Mouse (Mus musculus) heart, postnatal 0 days (tissue): ENCODE data around the gene Galnt10.

Source experiments
- CTCF ChIP-seq: IDR thresholded peaks from 2 replicates; pipeline ENCODE4 v1.5.1; 2016; ENCODE audit warnings: antibody characterized with exemption, control low read depth, low read depth
- EP300 ChIP-seq: IDR thresholded peaks from 2 replicates; pipeline ENCODE4 v1.6.1; 2016; ENCODE audit warnings: antibody characterized with exemption, low read depth

DNA sequence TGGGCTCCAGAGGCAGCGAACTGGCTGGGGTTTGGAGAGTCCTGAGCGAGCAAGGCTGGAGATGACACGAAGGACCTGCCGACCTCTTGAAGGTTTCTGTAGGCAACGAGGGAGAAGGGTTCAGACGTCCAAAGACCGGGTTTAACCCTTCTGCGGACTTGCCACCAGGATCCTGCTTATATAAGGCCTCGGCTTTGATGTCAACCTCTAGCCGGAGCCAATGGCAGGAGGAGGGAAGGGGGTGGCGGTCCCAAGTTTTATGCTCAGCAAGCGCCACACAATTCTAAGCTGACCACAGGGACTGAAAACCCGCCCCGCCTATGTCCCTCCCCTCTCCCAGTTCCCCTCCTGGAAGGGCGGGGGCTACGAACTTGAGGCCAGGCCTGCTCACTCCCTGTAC lies 186.6 kb downstream of the Galnt10 start:
- TF ChIP-seq CTCF (no peak), EP300 (no peak)
